ENCODE assay signal across 8 mouse cellular contexts in the genomic region with DNA sequence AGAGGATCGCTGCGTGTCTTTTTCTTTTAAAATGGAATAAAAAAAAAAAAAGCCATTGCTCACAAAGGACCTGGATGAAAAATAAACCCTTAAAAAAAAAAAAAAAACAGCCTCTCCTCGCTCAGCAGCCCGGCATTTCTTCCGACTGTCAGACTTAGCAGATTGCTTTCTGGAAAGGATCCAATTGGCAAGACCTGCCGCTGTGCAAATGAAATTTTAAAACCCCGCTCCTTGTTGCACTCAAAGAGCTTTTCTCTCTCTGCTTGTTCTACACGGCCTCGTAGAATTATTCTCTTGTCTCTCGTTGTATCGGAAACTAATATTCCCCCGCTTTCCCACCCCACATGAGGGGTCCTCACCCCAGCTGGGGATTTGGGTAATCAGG.
DNase-seq lines count a peak whose midpoint lies in the region; ATAC-seq and TF ChIP-seq lines count a peak whose summit lies in the region.

No protein-coding gene starts in this region.

- peak in 1 of 2 experiments; percentile 34 for DNase-seq in cerebellum, adult 2 months
- DNase-seq in cerebellum, adult 18-20 months: no peak
- peak; percentile 5 to 37 for DNase-seq in heart, postnatal 14 days
- peak; percentile 40 to 43 for DNase-seq in left cerebral cortex, postnatal 10 days (ENCODE audit: extremely low spot score in 1 of 2, low spot score in 2 of 2)
- peak; percentile 83 for DNase-seq in midbrain, postnatal 0 days (ENCODE audit: low spot score)
- DNase-seq in gastrocnemius, adult 8-10 months (ENCODE audit: low spot score in 2 of 2): no peak

- H3K36me3 ChIP-seq in midbrain, postnatal 0 days (ENCODE audit: insufficient read depth, low read length): no peaks in the 10 kb centered on the region

- H3K27ac ChIP-seq in cerebellum, adult 2 months (ENCODE audit: insufficient read depth, low read length): no peak overlapping the region
- H3K27ac ChIP-seq in cortical plate, adult 2 months (ENCODE audit: insufficient read depth, low read length): no peak overlapping the region
- peak overlapping the region; percentile 51 for H3K27ac ChIP-seq in midbrain, postnatal 0 days (ENCODE audit: low read depth, low read length)

- intact Hi-C loops in heart, postnatal 14 days (cut with DNase I): loop anchor here (5.0 kb wide), 1 partner anchor 77 kb away; no protein-coding TSS in a partner anchor
- intact Hi-C loops in left cerebral cortex, postnatal 10 days (cut with DNase I): no loop called here

- no peaks in the 10 kb centered on the region for H3K4me1 ChIP-seq in cerebellum, adult 2 months (ENCODE audit: control insufficient read depth, insufficient read depth, low read length)
- peaks cover 1% of the 10 kb centered on the region; the same call in 1 of the 2 replicates for H3K4me1 ChIP-seq in cortical plate, adult 2 months (ENCODE audit: control insufficient read depth, insufficient read depth, low read length)
- no peaks in the 10 kb centered on the region for H3K4me1 ChIP-seq in midbrain, postnatal 0 days (ENCODE audit: insufficient read depth, low read length)

- no peak for TF ChIP-seq CTCF in cerebellum, adult 2 months (IDR thresholded peaks at IDR 0.05; ENCODE audit: borderline replicate concordance, insufficient read depth, low read depth, low read length)
- TF ChIP-seq CTCF in cortical plate, adult 2 months (IDR thresholded peaks at IDR 0.05; ENCODE audit: extremely low read depth, insufficient read depth, low read length): no peak
- no peak for TF ChIP-seq CTCF in midbrain, postnatal 0 days (IDR thresholded peaks at IDR 0.05)

- H3K9me3 ChIP-seq in midbrain, postnatal 0 days (ENCODE audit: low read length): no peaks in the 10 kb centered on the region

- ATAC-seq in midbrain, postnatal 0 days (ENCODE audit: low FRiP score): no peak
- ATAC-seq in monocyte, adult 5-6 weeks (replicated peaks; ENCODE audit: insufficient number of reproducible peaks, low FRiP score, low TSS enrichment, poor library complexity, severe bottlenecking): no peak

- no peak for TF ChIP-seq POLR2A in cerebellum, adult 2 months (IDR thresholded peaks at IDR 0.05; ENCODE audit: borderline replicate concordance, insufficient read depth, low read length)
- no peak for TF ChIP-seq POLR2A in cortical plate, adult 2 months (IDR thresholded peaks at IDR 0.05; ENCODE audit: extremely low read depth, insufficient read depth, low read length)

- H3K4me2 ChIP-seq in midbrain, postnatal 0 days (ENCODE audit: low read depth, low read length, poor library complexity, severe bottlenecking): peak overlapping the region; percentile 38

- no peaks in the 10 kb centered on the region for H3K27me3 ChIP-seq in cerebellum, adult 2 months (ENCODE audit: control insufficient read depth, insufficient read depth, low read length)
- no peaks in the 10 kb centered on the region for H3K27me3 ChIP-seq in midbrain, postnatal 0 days (ENCODE audit: insufficient read depth, low read length)

- no peak overlapping the region for H3K9ac ChIP-seq in midbrain, postnatal 0 days (replicated peaks; ENCODE audit: low read length, poor library complexity, severe bottlenecking)

- peak overlapping the region; percentile 21 for H3K4me3 ChIP-seq in cerebellum, adult 2 months (replicated peaks; ENCODE audit: insufficient read depth, low read depth, low read length)
- H3K4me3 ChIP-seq in cortical plate, adult 2 months (ENCODE audit: insufficient read depth, low read length): 0 out of 2 replicates have a peak overlapping the region, but pooled peaks have one; percentile 16
- H3K4me3 ChIP-seq in midbrain, postnatal 0 days (ENCODE audit: low read depth, low read length): no peak overlapping the region

- WGBS in cerebellum, adult 2 months: 8% methylated on average over 12 of the region's 12 CpGs
- WGBS in midbrain, postnatal 0 days: 28% methylated on average over 12 of the region's 12 CpGs

Comparison
In these comparisons a context has a peak if more than half of its experiments do, and no peak if none do; other contexts are left out.
1. DNase-seq: peak in heart, postnatal 14 days (2 of 2), left cerebral cortex, postnatal 10 days (2 of 2) and midbrain, postnatal 0 days (single experiment); none in cerebellum, adult 18-20 months (0 of 2) and gastrocnemius, adult 8-10 months (0 of 2).